Mouse (Mus musculus) erythroblast, embryonic 14.5 days (primary cell): Measurements from ENCODE around the gene St3gal5. TPM values are rescaled to one million over a fixed set of nuclear protein-coding genes. Genes with fewer than 3 reads are reported as not detected.
"Not testable (repeated sequence)": the region's sequence is repeated elsewhere in the genome, so short reads cannot be mapped to it uniquely, and the experiment has no call there.

Experiments used
- H3K27me3 ChIP-seq: 2 replicates; pipeline ENCODE4 v1.6.1; 2012; ENCODE audit warnings: inconsistent platforms; ENCODE audit not compliant: control insufficient read depth
- H3K36me3 ChIP-seq: 2 replicates; pipeline ENCODE4 v1.6.1; 2012; ENCODE audit warnings: mild to moderate bottlenecking, inconsistent platforms; ENCODE audit not compliant: control insufficient read depth
- H3K4me1 ChIP-seq: 2 replicates; pipeline ENCODE4 v1.6.1; 2012; ENCODE audit warnings: inconsistent platforms; ENCODE audit not compliant: control insufficient read depth
- H3K4me3 ChIP-seq: replicated peaks from 2 replicates; pipeline ENCODE3; 2012; ENCODE audit warnings: moderate library complexity, mild to moderate bottlenecking, inconsistent platforms
- H3K9me3 ChIP-seq: 2 replicates; pipeline ENCODE4 v1.6.1; 2012; ENCODE audit warnings: low read length, inconsistent platforms, mixed read lengths; ENCODE audit not compliant: control insufficient read depth
- GATA1 ChIP-seq: IDR thresholded peaks from 2 replicates; pipeline ENCODE4 v1.6.1; 2012; ENCODE audit warnings: low read length, inconsistent platforms, mixed read lengths
- TAL1 ChIP-seq: IDR thresholded peaks from 3 replicates; pipeline ENCODE4 v1.6.1; 2012; ENCODE audit warnings: low read length, inconsistent platforms, mixed read lengths
- polyA plus RNA-seq: library from polyadenylated mRNA; stranded (reverse); fragments of >175 nt; gene quantifications from 2 replicates; pipeline ENCODE4 v1.2.3, GENCODE M21; 2012

The St3gal5 gene
- polyA plus RNA-seq: 56.8 and 56.9 TPM in 2 replicates

GRCm38 (mm10) chr6:72097181-72097995, at the start of gene St3gal5:
Gene St3gal5, plus strand, starts transcription at chr6:72097592.
- peak; percentile 64 for TF ChIP-seq GATA1
- TF ChIP-seq TAL1: no peak

GRCm38 (mm10) chr6:72048643-72049042, 48.7 kb upstream of the St3gal5 start:
- Histone ChIP-seq H3K36me3 (no peaks in the 10 kb centered on the region), H3K9me3 (no peaks in the 10 kb centered on the region), H3K27me3 (peaks cover 35% of the 10 kb centered on the region), H3K4me1 (no peaks in the 10 kb centered on the region), H3K4me3 (no peak overlapping the region)
- TF ChIP-seq GATA1: no peak
- no peak for TF ChIP-seq TAL1

More at GRCm38 (mm10) chr6:72097181-72097995, at the start of gene St3gal5:
- Histone ChIP-seq H3K4me3 (peak within 1 kb of the TSS; percentile 90), H3K27me3 (peaks cover 2% of the 10 kb centered on the region; the same call in 1 of the 2 replicates), H3K9me3 (no peaks in the 10 kb centered on the region), H3K4me1 (peaks cover 65% of the 10 kb centered on the region), H3K36me3 (peaks cover 41% of the 10 kb centered on the region)

GRCm38 (mm10) chr6:72049941-72050340, 47.5 kb upstream of the St3gal5 start:
- H3K4me3 ChIP-seq: no peak overlapping the region

GRCm38 (mm10) chr6:72050827-72051226, 46.6 kb upstream of the St3gal5 start:
- Histone ChIP-seq H3K36me3 (no peaks in the 10 kb centered on the region), H3K27me3 (peaks cover 37% of the 10 kb centered on the region), H3K9me3 (no peaks in the 10 kb centered on the region), H3K4me3 (no peak overlapping the region), H3K4me1 (no peaks in the 10 kb centered on the region)
- TF ChIP-seq GATA1 (no peak), TAL1 (no peak)

More at GRCm38 (mm10) chr6:72049941-72050340, 47.5 kb upstream of the St3gal5 start:
- Histone ChIP-seq H3K4me1 (no peaks in the 10 kb centered on the region), H3K9me3 (no peaks in the 10 kb centered on the region), H3K27me3 (peaks cover 37% of the 10 kb centered on the region), H3K36me3 (no peaks in the 10 kb centered on the region)
- no peak for TF ChIP-seq TAL1
- no peak for TF ChIP-seq GATA1

GRCm38 (mm10) chr6:72051247-72051646, 46.1 kb upstream of the St3gal5 start:
- no peak for TF ChIP-seq TAL1
- no peak for TF ChIP-seq GATA1
- Histone ChIP-seq H3K4me1 (no peaks in the 10 kb centered on the region), H3K27me3 (peaks cover 37% of the 10 kb centered on the region), H3K4me3 (no peak overlapping the region), H3K36me3 (no peaks in the 10 kb centered on the region), H3K9me3 (no peaks in the 10 kb centered on the region)

- peaks cover 37% of the 10 kb centered on the region for H3K27me3 ChIP-seq
- no peak overlapping the region for H3K4me3 ChIP-seq
- H3K9me3 ChIP-seq: no peaks in the 10 kb centered on the region
- TF ChIP-seq TAL1 (no peak), GATA1 (no peak)
- H3K36me3 ChIP-seq: no peaks in the 10 kb centered on the region
- no peaks in the 10 kb centered on the region for H3K4me1 ChIP-seq
These were observed 45.6 kb upstream of the St3gal5 start for GRCm38 (mm10) chr6:72051757-72052156.

- no peaks in the 10 kb centered on the region for H3K36me3 ChIP-seq
- H3K4me3 ChIP-seq: no peak overlapping the region
- H3K9me3 ChIP-seq: no peaks in the 10 kb centered on the region
- H3K27me3 ChIP-seq: peaks cover 19% of the 10 kb centered on the region
- TF ChIP-seq TAL1: no peak
- no peak for TF ChIP-seq GATA1
- H3K4me1 ChIP-seq: no peaks in the 10 kb centered on the region
These were observed 40.8 kb upstream of the St3gal5 start for GRCm38 (mm10) chr6:72056548-72056947.

- Histone ChIP-seq H3K4me1 (no peaks in the 10 kb centered on the region), H3K27me3 (peaks cover 5% of the 10 kb centered on the region; the same call in 1 of the 2 replicates), H3K36me3 (no peaks in the 10 kb centered on the region), H3K4me3 (no peak overlapping the region), H3K9me3 (no peaks in the 10 kb centered on the region)
- TF ChIP-seq GATA1 (no peak), TAL1 (no peak)
These were observed 38.9 kb upstream of the St3gal5 start for GRCm38 (mm10) chr6:72058398-72058889.

- not testable (repeated sequence) for H3K4me1 ChIP-seq, H3K36me3 ChIP-seq, H3K4me3 ChIP-seq, H3K27me3 ChIP-seq, H3K9me3 ChIP-seq
These were observed 36.7 kb upstream of the St3gal5 start for GRCm38 (mm10) chr6:72060677-72061076.
